Mouse (Mus musculus): ENCODE measurements at regions not wholly inside any gene's neighbourhood (a gene's known extent, or its start where the extent isn't known, plus 50 kb on each side); places are given as distances from the start of the nearest gene placed in this dataset.

DNA sequence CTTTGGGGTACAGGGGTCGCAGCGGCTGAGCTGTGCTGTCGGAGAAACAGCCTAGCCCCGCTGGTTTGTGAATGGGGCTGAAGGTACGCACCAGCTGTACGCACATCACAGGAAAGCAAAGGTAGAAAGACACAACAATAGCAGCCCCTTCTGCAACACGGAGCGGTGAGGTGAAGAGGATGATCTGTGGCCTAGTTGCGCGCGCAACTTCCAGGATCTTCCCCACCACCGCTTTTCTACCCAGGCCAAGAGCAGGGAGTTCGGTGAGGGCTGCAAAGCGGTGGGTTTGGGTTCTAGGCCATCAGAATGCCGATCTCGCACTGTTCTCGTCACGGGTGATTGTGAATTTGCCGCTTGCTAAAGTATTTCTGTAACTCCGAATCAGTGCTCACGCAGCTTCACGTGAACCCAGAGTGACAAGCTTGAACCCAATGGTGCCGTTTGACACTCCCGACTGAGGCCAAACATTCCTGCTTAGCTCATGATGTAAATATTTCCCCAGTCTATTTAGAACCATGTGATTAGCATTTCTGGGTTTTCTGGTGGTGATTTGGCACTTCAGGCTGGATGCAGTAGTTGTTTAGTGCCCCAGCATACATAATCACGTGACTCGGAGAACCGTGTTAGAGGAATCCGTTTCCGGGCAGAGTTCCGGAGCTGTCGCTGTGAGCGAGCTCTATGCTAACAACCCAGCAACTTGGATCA, 54.7 kb downstream of the Cryaa start:
- DNase-seq (ENCODE audit: low spot score) (no peak), ATAC-seq (ENCODE audit: low FRiP score) (no peak)
- Histone ChIP-seq H3K27ac (ENCODE audit: low read depth, low read length) (no peak overlapping the region), H3K9me3 (ENCODE audit: low read length) (no peaks in the 10 kb centered on the region), H3K4me3 (ENCODE audit: low read depth, low read length) (no peak overlapping the region), H3K36me3 (ENCODE audit: insufficient read depth, low read length) (no peaks in the 10 kb centered on the region), H3K9ac (replicated peaks; ENCODE audit: low read length, poor library complexity, severe bottlenecking) (no peak overlapping the region), H3K4me1 (ENCODE audit: insufficient read depth, low read length) (no peaks in the 10 kb centered on the region), H3K4me2 (ENCODE audit: low read depth, low read length, poor library complexity, severe bottlenecking) (no peak overlapping the region), H3K27me3 (ENCODE audit: insufficient read depth, low read length) (no peaks in the 10 kb centered on the region; the same call in 1 of the 2 replicates)
- 93% methylated on average over 32 of the region's 32 CpGs for WGBS
- TF ChIP-seq CTCF (IDR thresholded peaks at IDR 0.05) = no peak

DNA sequence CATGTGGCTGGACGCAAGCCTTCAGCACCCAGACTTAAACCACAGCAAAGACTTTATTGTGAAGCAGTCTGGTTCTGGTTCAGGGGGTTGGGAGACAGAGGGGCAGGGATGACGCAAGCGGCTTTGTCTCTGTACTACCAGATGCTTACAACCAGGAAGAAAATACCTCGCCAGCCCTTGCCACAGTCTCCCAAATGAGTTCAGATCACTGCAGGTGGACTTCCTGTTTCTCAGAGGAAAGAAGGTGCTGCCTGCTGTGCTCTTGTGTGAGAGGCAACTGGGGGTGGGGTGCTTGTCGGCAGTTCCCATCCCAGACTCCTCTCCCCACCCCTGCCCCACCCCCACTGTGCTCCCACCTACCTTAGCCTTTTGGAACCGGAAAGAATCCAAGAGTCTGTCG, 56.9 kb downstream of the Cryaa start:
- Histone ChIP-seq H3K27me3 (ENCODE audit: insufficient read depth, low read length) (no peaks in the 10 kb centered on the region; the same call in 1 of the 2 replicates), H3K9me3 (ENCODE audit: low read length) (no peaks in the 10 kb centered on the region), H3K9ac (replicated peaks; ENCODE audit: low read length, poor library complexity, severe bottlenecking) (no peak overlapping the region), H3K36me3 (ENCODE audit: insufficient read depth, low read length) (no peaks in the 10 kb centered on the region), H3K4me2 (ENCODE audit: low read depth, low read length, poor library complexity, severe bottlenecking) (no peak overlapping the region), H3K4me1 (ENCODE audit: insufficient read depth, low read length) (no peaks in the 10 kb centered on the region), H3K4me3 (ENCODE audit: low read depth, low read length) (no peak overlapping the region), H3K27ac (ENCODE audit: low read depth, low read length) (no peak overlapping the region)
- ATAC-seq (ENCODE audit: low FRiP score) (no peak), DNase-seq (ENCODE audit: low spot score) (no peak)
- 36% methylated on average over 7 of the region's 7 CpGs for WGBS
- no peak for TF ChIP-seq CTCF (IDR thresholded peaks at IDR 0.05)

DNA sequence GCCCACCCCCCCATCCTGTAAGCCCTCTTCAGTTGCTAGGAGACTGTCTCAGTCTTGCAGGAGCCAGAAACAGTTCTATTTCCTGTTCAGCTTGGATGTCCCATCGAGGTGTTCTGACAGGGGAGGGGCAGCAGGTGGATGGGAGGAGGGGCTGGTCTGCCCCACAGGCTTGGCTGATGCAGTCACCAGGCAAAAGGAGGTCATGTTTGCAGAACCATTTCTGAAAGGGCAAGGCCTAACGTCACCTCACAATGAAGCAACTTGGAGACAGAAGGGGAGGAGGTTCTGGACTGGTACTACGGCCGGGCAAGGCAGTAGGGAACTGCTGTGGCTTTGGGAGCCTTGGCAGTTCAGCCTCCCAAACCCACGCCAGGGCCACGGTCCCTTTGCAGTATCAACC, 59.1 kb downstream of the Cryaa start:
- DNase-seq (ENCODE audit: low spot score) = no peak
- Histone ChIP-seq H3K4me3 (ENCODE audit: low read depth, low read length) (no peak overlapping the region), H3K27ac (ENCODE audit: low read depth, low read length) (no peak overlapping the region), H3K4me1 (ENCODE audit: insufficient read depth, low read length) (no peaks in the 10 kb centered on the region), H3K36me3 (ENCODE audit: insufficient read depth, low read length) (no peaks in the 10 kb centered on the region), H3K9ac (replicated peaks; ENCODE audit: low read length, poor library complexity, severe bottlenecking) (no peak overlapping the region), H3K9me3 (ENCODE audit: low read length) (no peaks in the 10 kb centered on the region), H3K4me2 (ENCODE audit: low read depth, low read length, poor library complexity, severe bottlenecking) (no peak overlapping the region), H3K27me3 (ENCODE audit: insufficient read depth, low read length) (no peaks in the 10 kb centered on the region; the same call in 1 of the 2 replicates)
- WGBS = 79% methylated on average over 6 of the region's 6 CpGs
- ATAC-seq (ENCODE audit: low FRiP score) = no peak
- no peak for TF ChIP-seq CTCF (IDR thresholded peaks at IDR 0.05)

DNA sequence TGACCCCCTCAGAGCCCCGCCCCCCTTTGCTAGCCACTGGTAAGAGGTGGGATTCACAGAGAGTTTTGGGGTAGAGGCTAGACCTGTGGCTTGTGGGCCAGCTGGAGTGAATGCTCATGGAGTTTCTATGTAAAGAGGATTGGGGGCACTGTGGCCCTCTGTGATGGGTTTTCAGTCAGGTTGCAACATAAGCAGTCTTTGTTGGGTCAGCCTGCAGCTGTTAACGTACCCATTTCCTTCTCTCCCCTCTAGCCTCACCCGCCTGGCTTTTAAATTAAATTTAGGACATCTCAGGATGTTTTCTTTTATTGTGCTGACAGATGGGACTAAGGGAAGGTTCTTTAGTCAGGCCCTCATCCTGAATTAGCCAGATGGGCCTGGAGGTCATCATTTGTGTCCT, 60.6 kb downstream of the Cryaa start:
- H3K4me1 ChIP-seq (ENCODE audit: insufficient read depth, low read length) = no peaks in the 10 kb centered on the region
- no peak for TF ChIP-seq CTCF (IDR thresholded peaks at IDR 0.05)
- ATAC-seq (ENCODE audit: low FRiP score) = no peak
- no peak overlapping the region for H3K27ac ChIP-seq (ENCODE audit: low read depth, low read length)
- DNase-seq (ENCODE audit: low spot score) = no peak
- no peaks in the 10 kb centered on the region for H3K9me3 ChIP-seq (ENCODE audit: low read length)
- H3K27me3 ChIP-seq (ENCODE audit: insufficient read depth, low read length) = no peaks in the 10 kb centered on the region; the same call in 1 of the 2 replicates
- no peak overlapping the region for H3K9ac ChIP-seq (replicated peaks; ENCODE audit: low read length, poor library complexity, severe bottlenecking)
- no peak overlapping the region for H3K4me2 ChIP-seq (ENCODE audit: low read depth, low read length, poor library complexity, severe bottlenecking)
- WGBS = 83% methylated on average over 3 of the region's 3 CpGs
- H3K4me3 ChIP-seq (ENCODE audit: low read depth, low read length) = no peak overlapping the region
- no peaks in the 10 kb centered on the region for H3K36me3 ChIP-seq (ENCODE audit: insufficient read depth, low read length)

DNA sequence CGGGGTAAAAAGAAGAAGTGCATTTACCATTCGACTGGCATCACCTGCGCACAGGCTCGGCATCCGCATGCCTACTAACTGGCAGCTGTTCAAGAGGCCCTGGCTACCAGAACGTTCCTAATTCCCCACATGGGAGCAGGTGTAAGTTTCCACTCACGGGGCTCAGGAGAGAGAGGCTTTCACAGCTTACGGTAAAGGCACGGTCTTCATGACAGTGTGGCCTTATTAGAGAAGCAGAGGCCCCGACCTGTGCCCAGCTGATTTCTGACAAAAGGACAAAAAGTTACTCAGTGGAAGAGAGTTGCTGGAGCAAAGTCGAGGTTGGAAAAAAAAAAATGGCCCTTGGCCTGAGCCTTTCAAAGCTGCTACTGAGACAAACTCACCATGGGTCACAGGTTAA, 62.0 kb downstream of the Cryaa start:
- 60% methylated on average over 11 of the region's 11 CpGs for WGBS
- Histone ChIP-seq H3K27ac (ENCODE audit: low read depth, low read length) (no peak overlapping the region), H3K4me2 (ENCODE audit: low read depth, low read length, poor library complexity, severe bottlenecking) (no peak overlapping the region), H3K27me3 (ENCODE audit: insufficient read depth, low read length) (no peaks in the 10 kb centered on the region; the same call in 1 of the 2 replicates), H3K4me3 (ENCODE audit: low read depth, low read length) (no peak overlapping the region), H3K9me3 (ENCODE audit: low read length) (no peaks in the 10 kb centered on the region), H3K9ac (replicated peaks; ENCODE audit: low read length, poor library complexity, severe bottlenecking) (no peak overlapping the region), H3K36me3 (ENCODE audit: insufficient read depth, low read length) (no peaks in the 10 kb centered on the region), H3K4me1 (ENCODE audit: insufficient read depth, low read length) (no peaks in the 10 kb centered on the region)
- ATAC-seq (ENCODE audit: low FRiP score) = no peak
- no peak for TF ChIP-seq CTCF (IDR thresholded peaks at IDR 0.05)
- no peak for DNase-seq (ENCODE audit: low spot score)

DNA sequence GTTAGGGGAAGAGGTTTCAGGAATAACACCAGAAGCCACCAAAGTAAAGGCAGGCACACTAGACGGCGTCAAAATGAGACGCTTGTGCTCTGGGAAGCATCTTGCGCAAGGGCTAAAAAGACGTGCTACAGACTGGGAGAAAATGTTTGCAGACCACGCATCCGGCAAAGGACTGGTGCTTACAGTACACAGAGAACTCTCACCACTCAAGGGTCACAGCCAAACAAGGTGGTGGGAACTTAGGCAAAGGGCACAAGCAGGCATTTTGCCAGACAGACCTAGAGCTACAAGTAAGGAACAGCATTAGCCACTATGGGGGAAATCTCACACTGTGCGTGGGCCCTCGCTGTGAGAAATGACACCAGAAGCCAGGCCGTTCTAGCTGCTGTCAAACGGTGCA, 62.5 kb downstream of the Cryaa start:
- no peak for DNase-seq (ENCODE audit: low spot score)
- WGBS = 85% methylated on average over 11 of the region's 11 CpGs
- H3K4me3 ChIP-seq (ENCODE audit: low read depth, low read length) = no peak overlapping the region

More for the DNA sequence above, 62.5 kb downstream of the Cryaa start:
- no peaks in the 10 kb centered on the region for H3K36me3 ChIP-seq (ENCODE audit: insufficient read depth, low read length)
- no peak overlapping the region; the same call in 1 of the 2 replicates for H3K27ac ChIP-seq (ENCODE audit: low read depth, low read length)
- H3K9ac ChIP-seq (replicated peaks; ENCODE audit: low read length, poor library complexity, severe bottlenecking) = no peak overlapping the region
- H3K4me1 ChIP-seq (ENCODE audit: insufficient read depth, low read length) = no peaks in the 10 kb centered on the region
- H3K9me3 ChIP-seq (ENCODE audit: low read length) = no peaks in the 10 kb centered on the region
- H3K27me3 ChIP-seq (ENCODE audit: insufficient read depth, low read length) = no peaks in the 10 kb centered on the region; the same call in 1 of the 2 replicates
- ATAC-seq (ENCODE audit: low FRiP score) = no peak
- no peak for TF ChIP-seq CTCF (IDR thresholded peaks at IDR 0.05)
- H3K4me2 ChIP-seq (ENCODE audit: low read depth, low read length, poor library complexity, severe bottlenecking) = no peak overlapping the region
